Mouse (Mus musculus): ENCODE results near the gene Hist1h3i.

GRCm38 (mm10) chr13:21828511-21828910 lies 45.3 kb upstream of the Hist1h3i start:
- TF ChIP-seq CTCF (IDR thresholded peaks at IDR 0.05; ENCODE audit: low read depth): no peak
- TF ChIP-seq EP300 (IDR thresholded peaks at IDR 0.05; ENCODE audit: low read depth): no peak
